In the genomic region with DNA sequence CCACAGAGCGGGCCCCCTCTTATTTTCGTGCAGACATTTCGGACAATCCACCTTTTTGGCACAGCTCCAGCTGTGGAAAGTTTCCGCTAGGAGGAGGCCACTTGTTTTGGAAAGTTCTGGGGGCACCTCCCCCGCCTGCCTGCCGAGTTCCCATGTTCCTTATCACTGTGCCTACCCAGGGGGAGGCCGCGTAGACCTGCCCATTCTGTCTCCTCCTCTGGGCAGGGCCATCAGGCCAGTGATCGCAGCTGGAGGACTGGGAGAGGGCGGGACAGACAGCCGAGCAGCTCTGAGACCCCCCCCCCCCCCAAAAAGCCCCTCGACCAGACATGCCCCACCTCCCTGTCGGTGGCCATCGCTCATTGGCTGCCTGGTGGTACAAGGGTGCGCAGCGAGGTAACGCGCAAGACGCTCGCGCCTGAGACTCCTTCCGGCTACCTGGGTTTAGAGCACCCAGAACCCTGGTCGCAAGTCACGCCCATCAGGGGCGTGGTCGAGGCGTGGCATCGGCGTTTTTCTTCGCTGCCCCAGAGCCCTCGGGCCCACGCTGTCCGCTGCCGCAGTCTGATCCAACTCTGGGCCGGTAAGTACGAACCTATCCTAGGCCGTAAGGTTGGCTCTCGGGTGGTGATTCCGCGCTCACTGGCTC, we compare ENCODE assay signal across 8 mouse cellular contexts. TPM values are rescaled to one million over a fixed set of nuclear protein-coding genes. Genes with fewer than 3 reads are reported as not detected.
DNase-seq lines count a peak whose midpoint lies in the region; ATAC-seq lines count a peak whose summit lies in the region.

A gene (plus strand): TSS at position 413 of the 649 bp plus-strand sequence.

- peak; percentile 98 for DNase-seq in R1 (ENCODE audit: low read depth, low spot score)
- DNase-seq in cerebellum, adult 9-10 months: peak; percentile 72
- DNase-seq in hindbrain, embryonic 10.5 days (ENCODE audit: low spot score): peak; percentile 94
- peak; percentile 80 for DNase-seq in layer of hippocampus, adult 9-11 months
- DNase-seq in lung, postnatal 10 days: peak; percentile 93
- peak; percentile 85 for DNase-seq in ovary, postnatal 14 days (ENCODE audit: low spot score)
- peak; percentile 88 for DNase-seq in thymus, postnatal 25 days

- no peaks in the 10 kb centered on the region for H3K9me3 ChIP-seq in hindbrain, embryonic 10.5 days

- peaks cover 62% of the 10 kb centered on the region for H3K36me3 ChIP-seq in hindbrain, embryonic 10.5 days

- peak within 1 kb of the TSS; percentile 86 for H3K27ac ChIP-seq in hindbrain, embryonic 10.5 days

- peak; percentile 42 for ATAC-seq in frontal cortex, adult (ENCODE audit: low TSS enrichment)

- peak within 1 kb of the TSS; percentile 74 for H3K4me3 ChIP-seq in hindbrain, embryonic 10.5 days

- under 1% methylated on average over 40 of the region's 40 CpGs for WGBS in hindbrain, embryonic 10.5 days

- H3K27me3 ChIP-seq in hindbrain, embryonic 10.5 days (ENCODE audit: insufficient read depth, poor library complexity, severe bottlenecking): peaks cover 36% of the 10 kb centered on the region

- peaks cover 63% of the 10 kb centered on the region for H3K4me1 ChIP-seq in hindbrain, embryonic 10.5 days (replicated peaks)

RNA-seq across cellular contexts. Expression of the gene that starts here (rescaled TPM):
- 158 and 159 TPM in 2 replicates for polyA plus RNA-seq in hindbrain, embryonic 10.5 days (2016; fragmentation: Nextera tagmentation; extraction: Ambion mirVana)

Comparison
In these comparisons a context has a peak if more than half of its experiments do, and no peak if none do; other contexts are left out.
1. Peak in every context shown above with its lines: DNase-seq, ATAC-seq, H3K4me3 ChIP-seq and H3K27ac ChIP-seq.